Mouse (Mus musculus): ENCODE results near the gene Rpl36. TPM values are rescaled to one million over a fixed set of nuclear protein-coding genes. Genes with fewer than 3 reads are reported as not detected.

Rpl36 gene
- polyA plus RNA-seq (2012; rRNA removed), result 923 and 1,272 TPM in 2 replicates

DNA sequence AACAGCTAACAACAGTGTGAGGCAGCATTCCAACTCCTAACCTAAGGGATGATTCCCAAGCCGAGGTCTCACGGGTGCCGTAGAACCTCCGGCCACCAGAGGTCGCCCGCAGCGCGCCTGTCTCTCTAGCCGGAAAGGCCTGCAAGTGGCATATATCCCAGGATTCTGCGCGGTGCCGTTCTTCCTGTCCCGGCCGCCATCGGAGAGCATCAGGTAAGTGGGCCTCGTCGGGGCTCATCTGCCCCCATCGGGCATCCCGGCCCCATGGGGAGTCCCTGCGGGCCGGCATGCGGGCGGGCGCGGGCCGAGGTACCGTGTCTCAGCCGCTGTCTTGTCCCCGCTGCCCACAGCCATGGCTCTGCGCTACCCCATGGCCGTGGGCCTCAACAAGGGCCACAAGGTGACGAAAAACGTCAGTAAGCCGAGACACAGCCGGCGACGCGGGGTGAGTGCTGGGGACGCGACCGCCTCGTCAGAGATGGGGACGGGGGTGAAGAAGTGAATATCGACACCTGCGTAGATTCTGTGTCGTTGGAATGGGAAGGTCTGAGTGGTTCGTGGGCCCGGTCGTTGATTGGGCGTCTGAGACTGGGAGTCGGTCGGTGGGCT lies at the start of gene Rpl36:
Rpl36 (plus strand) TSS at position 181 of the 609 bp plus-strand sequence.

DNA sequence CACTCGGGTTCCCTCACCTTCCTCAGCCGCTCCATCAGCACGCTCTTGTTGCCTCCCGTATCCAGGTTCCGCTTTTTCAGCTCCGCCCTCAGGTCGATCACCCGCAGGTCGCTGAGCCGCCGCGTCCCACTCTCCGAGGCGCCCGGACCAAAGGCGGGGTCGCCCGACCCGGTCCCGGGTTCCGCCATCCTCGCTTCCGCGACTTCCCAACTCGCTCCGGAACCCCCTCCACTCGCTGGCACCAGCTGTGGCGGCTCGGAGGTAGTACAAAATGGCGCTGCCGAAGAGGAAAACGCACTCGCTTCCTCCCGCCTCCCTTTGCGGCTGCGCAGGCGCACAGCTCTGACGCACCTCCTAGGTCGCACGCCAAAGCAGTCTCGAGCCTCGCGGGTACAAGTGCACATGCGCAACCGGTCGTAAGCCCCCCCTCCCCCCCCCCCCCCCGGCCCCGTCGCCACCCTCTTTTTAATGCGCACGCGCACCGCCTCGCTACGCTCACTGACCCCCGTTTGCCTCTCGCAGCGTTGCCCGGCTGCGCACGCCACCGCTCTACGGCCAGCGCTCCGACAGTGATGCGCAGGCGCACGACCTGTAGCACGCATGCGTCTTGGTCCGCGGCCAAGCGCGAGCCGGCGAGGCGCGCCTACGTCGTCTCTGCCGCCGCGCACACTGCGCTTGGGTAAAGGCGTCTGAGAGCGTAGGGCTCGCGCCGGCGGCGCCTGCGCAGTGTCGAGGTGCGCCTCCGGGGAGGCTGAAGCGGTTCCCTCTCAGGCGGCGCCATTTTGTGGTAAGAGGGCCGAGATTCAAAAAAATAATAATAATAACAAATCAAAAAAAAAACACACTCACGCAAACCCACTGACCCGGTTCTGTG lies 28.7 kb upstream of the Rpl36 start, which contains the start of the genes Safb2 and Safb:
Safb2 (minus strand) TSS at position 329 of the 874 bp plus-strand sequence.
Safb (plus strand) TSS at position 569 of the 874 bp plus-strand sequence.

DNA sequence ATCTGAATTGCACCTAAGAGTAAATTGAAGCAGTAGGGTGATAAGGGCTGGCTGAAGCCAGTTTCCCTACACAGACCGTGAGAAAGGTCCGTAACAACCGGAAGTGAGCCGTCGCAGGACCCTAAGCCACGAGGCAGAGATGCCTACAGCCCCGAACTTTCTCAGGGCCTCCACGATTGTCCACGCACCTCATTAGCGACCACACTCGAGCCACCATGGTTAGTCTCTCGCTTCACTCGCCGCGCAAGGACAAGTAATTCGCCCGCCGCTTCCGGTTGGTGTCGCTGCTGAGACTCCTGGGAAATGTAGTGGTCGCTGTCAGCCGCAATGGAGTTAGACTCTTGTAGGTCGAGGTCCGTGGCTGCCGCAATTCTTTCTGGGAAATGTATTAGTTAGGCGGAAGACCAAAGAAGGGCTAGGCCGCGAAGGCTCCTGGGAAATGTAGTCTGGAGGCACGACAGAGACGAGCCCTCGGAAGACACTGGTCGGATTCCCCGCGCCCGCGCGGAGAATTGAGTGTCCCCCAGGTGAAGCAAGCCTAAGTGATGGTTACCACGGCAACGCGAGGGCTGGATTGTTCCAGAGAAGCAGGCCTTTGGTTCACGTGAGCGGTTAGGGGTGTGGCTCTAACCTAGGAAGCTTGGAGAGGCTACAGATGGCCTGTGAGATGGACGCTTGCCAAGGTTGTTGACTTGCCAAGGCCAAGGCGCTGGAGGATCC lies 3.6 kb upstream of the Rpl36 start, which contains the start of gene 2410015M20Rik:
2410015M20Rik (minus strand) TSS at position 320 of the 720 bp plus-strand sequence.

DNA sequence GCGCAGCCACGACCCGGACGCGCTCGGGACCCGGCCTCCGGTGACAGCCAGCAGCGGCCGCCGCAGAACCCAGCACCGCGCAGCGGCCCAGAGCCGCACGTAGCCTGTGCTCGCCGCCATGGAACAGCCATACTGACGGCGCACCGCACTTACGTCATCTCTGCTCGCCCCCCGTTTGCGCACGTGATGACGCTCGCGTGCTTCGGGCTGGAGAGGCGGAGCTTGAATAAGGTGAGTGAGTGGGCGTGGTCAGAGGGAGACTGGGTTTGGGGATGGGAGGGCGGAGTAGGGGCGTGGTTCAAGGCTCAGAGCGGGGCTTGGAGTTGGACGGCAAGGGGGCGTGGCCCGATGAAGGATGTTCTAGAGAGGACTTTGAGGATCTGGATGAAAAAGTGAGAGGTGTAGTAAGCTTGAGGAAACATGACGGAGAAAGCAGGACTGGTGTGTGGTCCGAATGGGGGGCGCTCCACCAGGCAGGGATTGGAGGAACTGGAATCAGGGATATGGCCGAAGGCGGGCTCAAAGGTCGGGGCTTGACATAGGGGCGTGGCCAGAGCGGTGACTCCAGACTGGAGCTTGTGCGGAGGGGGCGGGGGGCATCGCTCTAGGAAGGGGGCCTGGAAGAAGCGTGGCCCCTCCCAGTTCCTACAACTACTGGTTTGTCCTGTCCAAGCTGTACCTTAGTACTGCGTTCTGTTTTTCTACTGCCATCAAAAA lies 13.7 kb downstream of the Rpl36 start, which contains the start of gene Lonp1:
Lonp1 (minus strand) TSS at position 134 of the 717 bp plus-strand sequence.

DNA sequence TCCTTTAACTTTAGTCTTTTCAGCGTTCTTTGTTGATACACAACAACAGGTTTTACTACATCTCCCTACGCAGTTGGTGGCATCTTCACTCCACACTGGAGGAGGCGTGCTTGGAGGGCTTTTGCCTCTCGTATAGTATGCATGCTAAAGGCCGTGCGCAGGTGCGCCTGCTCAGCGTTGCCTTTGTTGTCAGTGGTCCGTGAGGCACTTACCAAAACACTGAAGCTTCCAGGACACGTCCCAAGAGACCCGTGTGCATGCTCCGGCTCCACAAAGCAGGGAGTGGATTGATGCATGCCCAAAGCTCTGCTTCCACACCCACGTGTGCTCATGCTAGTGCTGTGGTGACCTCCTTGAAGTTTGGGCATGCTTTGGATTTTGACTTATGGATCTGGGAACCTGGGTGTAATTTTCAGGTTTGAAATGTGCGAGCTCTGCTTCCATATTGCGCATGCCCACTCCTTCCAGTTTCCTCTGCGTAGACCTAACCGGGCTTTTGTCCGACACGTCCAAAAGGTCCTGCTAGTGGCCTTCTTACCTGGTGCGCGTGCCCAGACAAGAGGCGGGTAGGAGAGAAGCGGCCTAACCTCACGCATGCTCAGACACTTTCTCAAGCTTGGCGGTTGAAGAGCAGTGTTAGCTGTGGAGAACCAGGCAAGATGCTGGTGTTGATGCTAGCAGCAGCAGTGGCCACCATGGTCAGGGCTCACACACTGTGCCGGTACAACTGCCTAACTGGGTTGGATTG lies 14.5 kb downstream of the Rpl36 start, which contains the start of gene Catsperd:
Catsperd (plus strand) TSS at position 614 of the 748 bp plus-strand sequence.

Other genes with a start within 250 kb of the Rpl36 start
- 51.4 and 69.9 TPM in 2 replicates for gene Ptprs, start 136.9 kb upstream of the Rpl36 start, polyA plus RNA-seq (2012; rRNA removed)
- gene Znrf4, start 101.0 kb upstream of the Rpl36 start, polyA plus RNA-seq (2012; rRNA removed), result not detected in 2 replicates
- 18.8 and 19.0 TPM in 2 replicates for gene Gm20219, start 59.0 kb upstream of the Rpl36 start, polyA plus RNA-seq (2012; rRNA removed)
- 39.6 and 58.7 TPM in 2 replicates for gene Safb2, start 28.8 kb upstream of the Rpl36 start, polyA plus RNA-seq (2012; rRNA removed)
- 42.0 and 56.8 TPM in 2 replicates for gene Safb, start 28.6 kb upstream of the Rpl36 start, polyA plus RNA-seq (2012; rRNA removed)
- 65.1 and 76.9 TPM in 2 replicates for gene 2410015M20Rik, start 3.6 kb upstream of the Rpl36 start, polyA plus RNA-seq (2012; rRNA removed)
- gene Lonp1, start 13.5 kb downstream of the Rpl36 start, polyA plus RNA-seq (2012; rRNA removed), result 30.8 and 35.7 TPM in 2 replicates
- 0.05 and 0.08 TPM in 2 replicates for gene Catsperd, start 14.7 kb downstream of the Rpl36 start, polyA plus RNA-seq (2012; rRNA removed)
- 41.3 and 41.5 TPM in 2 replicates for gene Ranbp3, start 59.9 kb downstream of the Rpl36 start, polyA plus RNA-seq (2012; rRNA removed)
- 612 and 926 TPM in 2 replicates for gene Ndufa11, start 104.4 kb downstream of the Rpl36 start, polyA plus RNA-seq (2012; rRNA removed)
- gene Vmac, start 104.6 kb downstream of the Rpl36 start, polyA plus RNA-seq (2012; rRNA removed), result 12.7 and 17.2 TPM in 2 replicates
- 61.1 and 186 TPM in 2 replicates for gene Nrtn, start 144.1 kb downstream of the Rpl36 start, polyA plus RNA-seq (2012; rRNA removed)
- gene Dus3l, start 151.3 kb downstream of the Rpl36 start, polyA plus RNA-seq (2012; rRNA removed), result 42.5 and 43.8 TPM in 2 replicates
- 2.9 and 3.5 TPM in 2 replicates for gene Prr22, start 156.8 kb downstream of the Rpl36 start, polyA plus RNA-seq (2012; rRNA removed)
- gene Rfx2, start 217.6 kb downstream of the Rpl36 start, polyA plus RNA-seq (2012; rRNA removed), result 10.5 and 10.9 TPM in 2 replicates